Mouse (Mus musculus): ENCODE data around the gene Tmem196. TPM values are rescaled to one million over a fixed set of nuclear protein-coding genes. Genes with fewer than 3 reads are reported as not detected.

Gene Tmem196
- total RNA-seq (2023), result not detected in 4 replicates

GRCm38 (mm10) chr12:119945589-119946310 is at the start of gene Tmem196:
Tmem196 (plus strand) TSS chr12:119945822.

All from B cell, adult 62 days (primary cell).